Mouse (Mus musculus): Measurements from ENCODE around the gene Dmxl2. TPM values are rescaled to one million over a fixed set of nuclear protein-coding genes. Genes with fewer than 3 reads are reported as not detected.

Dmxl2 gene
- polyA plus RNA-seq, 1 experiment from 2014 or later: 11.4 TPM

GRCm38 (mm10) chr9:54316363-54316762 is 185.1 kb downstream of the Dmxl2 start:
- ATAC-seq (ENCODE audit: insufficient number of reproducible peaks, insufficient read depth, low FRiP score, low read depth): no peak
- WGBS: 59% methylated on average over 9 of the region's 9 CpGs
- Histone ChIP-seq H3K36me3 (ENCODE audit: control insufficient read depth, insufficient read depth, low read length) (no peaks in the 10 kb centered on the region), H3K9me3 (ENCODE audit: control insufficient read depth, low read length) (no peaks in the 10 kb centered on the region), H3K4me1 (ENCODE audit: control insufficient read depth in 2 of 2, insufficient read depth in 2 of 2, low read length in 2 of 2) (no peaks in the 10 kb centered on the region), H3K4me3 (ENCODE audit: control insufficient read depth in 1 of 2, insufficient read depth in 1 of 2, low read depth in 1 of 2, low read length in 2 of 2) (no peak overlapping the region), H3K4me2 (ENCODE audit: low read length) (no peak overlapping the region), H3K27me3 (ENCODE audit: control insufficient read depth, insufficient read depth, low read length) (no peaks in the 10 kb centered on the region), H3K27ac (replicated peaks in 1 of 2; ENCODE audit: control insufficient read depth in 1 of 2, insufficient read depth in 1 of 2, low read depth in 2 of 2, low read length in 2 of 2) (no peak overlapping the region), H3K9ac (ENCODE audit: low read length) (no peak overlapping the region)

Other genes with a start within 250 kb of the Dmxl2 start
- gene Cyp19a1, start 233.5 kb downstream of the Dmxl2 start, polyA plus RNA-seq (2014; fragmentation: Nextera tagmentation; extraction: Ambion mirVana): not detected in 2 replicates
- gene Gldn, start 215.1 kb downstream of the Dmxl2 start, polyA plus RNA-seq (2014; fragmentation: Nextera tagmentation; extraction: Ambion mirVana): not detected in 2 replicates
- gene Sh2d7, start 37.4 kb upstream of the Dmxl2 start, polyA plus RNA-seq (2014; fragmentation: Nextera tagmentation; extraction: Ambion mirVana): not detected in 2 replicates
- 5.0 and 6.7 TPM in 2 replicates for gene Cib2, start 58.6 kb upstream of the Dmxl2 start, polyA plus RNA-seq (2014; fragmentation: Nextera tagmentation; extraction: Ambion mirVana)
- gene Idh3a, start 84.7 kb upstream of the Dmxl2 start, polyA plus RNA-seq (2014; fragmentation: Nextera tagmentation; extraction: Ambion mirVana): 502 and 560 TPM in 2 replicates
- gene Acsbg1, start 160.2 kb upstream of the Dmxl2 start, polyA plus RNA-seq (2014; fragmentation: Nextera tagmentation; extraction: Ambion mirVana): 0.07 TPM in 1 of 2 replicates, not detected in the other
- 29.0 and 30.1 TPM in 2 replicates for gene Dnaja4, start 197.2 kb upstream of the Dmxl2 start, polyA plus RNA-seq (2014; fragmentation: Nextera tagmentation; extraction: Ambion mirVana)
- gene Wdr61, start 232.9 kb upstream of the Dmxl2 start, polyA plus RNA-seq (2014; fragmentation: Nextera tagmentation; extraction: Ambion mirVana): 103 and 105 TPM in 2 replicates

Measured in heart, embryonic 14.5 days (tissue).